Mouse (Mus musculus) neutrophil, adult 83 days (primary cell): ENCODE results near the gene Htr1a. TPM values are rescaled to one million over a fixed set of nuclear protein-coding genes. Genes with fewer than 3 reads are reported as not detected.

ENCODE experiments used
- total RNA-seq, 2 experiments: library from RNA; stranded (reverse); gene quantifications; one replicate each; pipeline ENCODE4 v1.2.4; 2023

The Htr1a gene
- total RNA-seq = not detected

GRCm38 (mm10) chr13:105443339-105443738 lies at the start of gene Htr1a:
Gene Htr1a, plus strand, starts transcription at chr13:105443639.

Other genes starting within 250 kb of the Htr1a start
- gene Rnf180, start 148.8 kb upstream of the Htr1a start, total RNA-seq = not detected